Mouse (Mus musculus) adrenal gland (tissue): Measurements from ENCODE around the gene Arhgef12.
"Not testable (repeated sequence)": the region's sequence is repeated elsewhere in the genome, so short reads cannot be mapped to it uniquely, and the experiment has no call there.

Experiments used
- intact Hi-C: fragments of 180-260 bp; cut with DNase I; formaldehyde crosslinking; loops from one replicate; pipeline ENCODE4 v1.15.1; 2025
- long read RNA-seq, 2 experiments: library from polyadenylated mRNA; unstranded; transcript quantifications; one replicate each; pipeline ENCODE4 v2.0.0; 2020; ENCODE audit warnings: borderline replicate concordance in 1 of 2; ENCODE audit not compliant: insufficient replicate concordance in 1 of 2

The Arhgef12 gene
- long read RNA-seq, experiment 1, partial matches to known transcripts, result 0 of 12 reads
- long read RNA-seq, experiment 1, other reads (novel, unspliced or antisense), result 11 of 12 reads
- long read RNA-seq, experiment 2, partial matches to known transcripts, result 7 of 25 reads
- long read RNA-seq, experiment 2, other reads (novel, unspliced or antisense), result 18 of 25 reads

- intact Hi-C loops, result loop anchor here (2.0 kb wide), 1 partner anchor 106 kb away; no protein-coding TSS in a partner anchor
Observed at GRCm38 (mm10) chr9:43107187-43107517, at the start of gene Arhgef12. Gene Arhgef12, minus strand, starts transcription at chr9:43107239.

DNA sequence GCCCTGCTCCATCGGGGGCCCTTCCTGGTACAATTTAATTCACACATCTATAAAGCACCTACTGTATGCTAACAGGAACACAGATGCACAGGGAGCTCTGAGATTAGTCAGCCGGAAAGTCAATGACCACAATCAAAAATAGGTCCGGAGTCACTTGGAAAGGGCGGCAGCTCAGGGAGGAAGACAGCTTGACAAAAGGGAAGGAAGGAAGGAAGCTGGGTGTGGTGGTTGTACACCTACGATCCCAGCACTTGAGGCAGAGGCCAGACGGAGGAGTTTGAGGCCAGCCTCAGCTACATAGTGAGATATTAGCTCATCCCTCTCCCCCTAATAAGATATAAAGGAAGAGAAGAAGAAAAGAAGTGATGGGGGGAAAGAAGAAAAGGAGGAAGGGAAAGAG, 48.9 kb upstream of the Arhgef12 start:
- intact Hi-C loops, result no loop called here

DNA sequence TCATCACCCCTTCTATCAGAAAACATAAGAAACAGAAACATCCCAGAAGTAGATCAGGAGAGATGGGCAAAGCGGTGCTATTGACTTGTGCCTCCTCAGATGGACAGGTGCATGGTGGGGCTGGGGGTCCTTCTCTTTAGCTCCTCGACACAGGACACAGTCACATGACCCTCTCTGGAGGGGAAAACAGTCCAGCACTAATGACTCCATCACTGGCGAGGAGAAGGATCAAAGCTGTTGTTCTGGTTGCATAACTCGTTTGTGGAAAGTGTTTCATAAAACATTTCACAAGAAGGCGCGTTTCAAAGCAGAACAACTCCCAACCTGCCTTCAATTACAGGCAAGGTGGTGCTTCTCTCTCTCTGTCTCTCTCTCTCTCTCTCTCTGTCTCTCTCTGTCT, 44.7 kb upstream of the Arhgef12 start:
- intact Hi-C loops, result no loop called here

- intact Hi-C loops, result no loop called here
Observed at GRCm38 (mm10) chr9:43150957-43151356, 43.9 kb upstream of the Arhgef12 start.

GRCm38 (mm10) chr9:43150075-43150474, 43.0 kb upstream of the Arhgef12 start:
- intact Hi-C loops, result no loop called here

GRCm38 (mm10) chr9:43149498-43149897, 42.5 kb upstream of the Arhgef12 start:
- intact Hi-C loops, result no loop called here

- intact Hi-C loops, result no loop called here
Observed at GRCm38 (mm10) chr9:43145196-43145595, 38.2 kb upstream of the Arhgef12 start.

DNA sequence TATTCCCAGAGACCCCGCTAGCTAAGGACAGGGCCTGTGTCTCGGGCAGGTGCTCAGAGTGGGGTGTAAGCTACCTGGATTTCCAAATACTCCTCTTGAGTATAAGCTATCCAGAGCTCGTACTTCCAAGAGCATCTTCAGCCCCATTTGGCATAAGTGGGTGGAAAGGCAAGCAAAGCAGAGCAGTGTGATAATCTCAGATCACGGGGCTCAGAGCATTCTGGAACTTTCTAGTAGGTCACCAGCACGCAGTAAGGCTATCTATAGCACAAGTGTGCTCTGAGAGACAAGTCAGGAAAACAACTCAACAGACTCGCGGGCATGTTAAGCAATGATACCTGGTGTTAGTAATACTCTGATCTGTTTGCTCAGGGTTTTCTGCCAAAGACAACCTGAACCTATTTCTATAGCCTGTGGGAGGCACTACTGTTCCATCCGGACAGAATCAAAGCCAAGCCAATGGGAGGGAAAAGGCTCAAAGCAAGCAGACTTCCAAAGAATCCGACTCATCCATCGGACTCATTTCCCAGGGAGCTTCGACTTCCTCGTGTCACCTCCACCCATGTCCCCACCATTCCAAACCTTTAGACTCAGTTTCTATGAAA, 37.3 kb upstream of the Arhgef12 start:
- intact Hi-C loops, result no loop called here

DNA sequence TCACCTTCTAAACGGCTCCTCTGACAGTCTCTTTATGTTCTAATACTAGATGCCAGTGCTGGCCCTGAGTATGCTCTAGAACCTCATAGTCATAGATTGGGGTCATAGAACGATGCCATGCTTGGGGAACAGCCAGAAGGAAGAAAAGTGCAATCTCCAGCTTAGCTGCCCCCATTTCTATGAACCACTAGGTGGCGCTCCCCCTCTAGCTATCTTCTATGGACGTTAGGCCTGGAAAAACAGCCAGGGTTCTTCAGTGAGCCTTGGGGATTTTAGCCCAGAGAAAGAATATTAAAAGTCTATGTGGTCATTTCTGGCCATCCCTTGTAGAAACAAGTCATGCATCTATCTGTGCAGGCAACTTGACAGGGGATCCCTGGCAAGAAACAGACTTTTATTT, 34.8 kb upstream of the Arhgef12 start:
- intact Hi-C loops, result loop anchor here (2.0 kb wide), 2 partner anchors 69 to 143 kb away; partner anchors contain the start of gene Pou2f3

DNA sequence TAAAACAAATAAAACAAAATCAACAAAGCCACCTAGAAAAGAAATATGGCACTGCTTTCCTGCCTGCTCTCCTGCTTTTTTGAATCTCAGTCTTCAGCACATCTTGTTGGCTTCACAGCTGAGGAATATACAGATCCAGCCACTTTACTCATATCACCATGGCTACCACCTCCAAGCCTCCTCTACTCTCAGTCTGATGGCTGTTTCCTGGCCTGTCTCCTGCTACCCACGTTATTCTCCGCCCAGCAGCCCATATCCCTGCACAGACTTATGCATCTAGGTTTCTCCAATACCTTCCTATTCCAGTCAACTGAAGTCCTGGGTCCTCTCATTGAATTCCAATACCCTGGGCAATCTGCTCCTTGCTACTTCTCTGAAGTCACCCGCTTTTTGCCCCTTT, 26.5 kb upstream of the Arhgef12 start:
- intact Hi-C loops, result no loop called here

GRCm38 (mm10) chr9:43132380-43132779, 25.3 kb upstream of the Arhgef12 start:
- intact Hi-C loops, result no loop called here

GRCm38 (mm10) chr9:43131940-43132339, 24.9 kb upstream of the Arhgef12 start:
- intact Hi-C loops, result no loop called here

- intact Hi-C loops, result no loop called here
Observed at GRCm38 (mm10) chr9:43130684-43131083, 23.6 kb upstream of the Arhgef12 start.

- intact Hi-C loops, result no loop called here
Observed at GRCm38 (mm10) chr9:43127101-43127787, 20.2 kb upstream of the Arhgef12 start.

- intact Hi-C loops, result no loop called here
Observed at GRCm38 (mm10) chr9:43122379-43122778, 15.3 kb upstream of the Arhgef12 start.

DNA sequence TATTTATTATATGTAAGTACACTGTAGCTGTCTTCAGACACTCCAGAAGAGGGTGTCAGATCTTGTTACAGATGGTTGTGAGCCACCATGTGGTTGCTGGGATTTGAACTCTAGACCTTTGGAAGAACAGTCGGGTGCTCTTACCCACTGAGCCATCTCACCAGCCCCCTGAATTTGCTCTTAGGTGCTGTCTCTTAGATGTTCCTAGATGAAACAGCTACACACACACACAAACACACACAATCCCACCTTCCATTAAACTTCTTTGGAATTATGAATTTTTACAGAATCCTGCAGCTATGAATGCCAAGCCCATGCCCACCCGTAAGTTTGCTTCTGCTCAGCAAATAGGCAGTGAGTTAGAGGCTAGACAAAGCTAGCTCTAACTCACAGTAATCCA, 14.9 kb upstream of the Arhgef12 start:
- intact Hi-C loops, result not testable (repeated sequence)

GRCm38 (mm10) chr9:43116997-43117336, 9.9 kb upstream of the Arhgef12 start:
- intact Hi-C loops, result no loop called here

DNA sequence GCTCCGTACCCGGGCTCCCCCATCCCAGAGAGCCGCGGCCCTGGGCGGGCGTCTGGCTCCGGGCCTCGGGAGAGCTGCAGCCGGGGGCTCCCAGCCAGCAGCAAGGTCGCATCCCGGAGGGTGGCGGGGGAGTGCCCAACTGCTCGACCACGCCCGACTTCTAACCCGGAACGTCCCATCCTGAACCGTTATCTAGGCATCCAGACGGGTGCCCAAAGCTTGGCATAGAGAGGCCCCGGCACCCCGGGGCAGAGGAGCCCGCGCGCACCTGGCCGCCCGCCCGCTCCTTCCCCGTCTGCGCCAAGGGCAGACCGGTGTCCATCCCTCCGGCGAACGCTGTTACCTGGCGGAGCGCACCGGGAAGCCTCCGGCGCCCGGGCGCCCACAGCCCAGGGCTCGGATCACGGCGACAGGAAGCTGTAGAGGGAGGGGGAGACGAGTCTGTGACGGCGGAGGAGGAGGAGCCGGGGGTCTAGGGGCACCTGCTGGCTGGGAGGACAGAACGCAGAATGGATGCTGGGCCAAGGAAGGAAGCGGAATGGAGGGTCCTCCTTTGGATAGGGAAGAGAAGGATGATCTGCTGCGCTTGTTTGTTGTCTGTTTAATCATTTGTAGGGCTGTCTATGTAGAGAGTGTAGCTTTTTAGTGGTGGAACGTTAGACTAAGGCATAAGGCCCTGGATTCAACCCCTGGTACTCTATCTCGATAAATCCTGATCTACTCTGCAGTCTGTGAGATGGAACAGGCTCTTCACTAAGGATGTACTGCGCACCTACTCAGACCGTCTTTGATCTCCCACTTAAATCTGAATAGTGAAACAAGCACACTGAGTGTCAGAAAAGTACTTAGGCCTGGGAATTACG, 9.3 kb upstream of the Arhgef12 start, which contains the start of gene Tmem136:
Gene Tmem136 (minus strand): TSS at position 437 of the 863 bp plus-strand sequence.
- intact Hi-C loops, result no loop called here

DNA sequence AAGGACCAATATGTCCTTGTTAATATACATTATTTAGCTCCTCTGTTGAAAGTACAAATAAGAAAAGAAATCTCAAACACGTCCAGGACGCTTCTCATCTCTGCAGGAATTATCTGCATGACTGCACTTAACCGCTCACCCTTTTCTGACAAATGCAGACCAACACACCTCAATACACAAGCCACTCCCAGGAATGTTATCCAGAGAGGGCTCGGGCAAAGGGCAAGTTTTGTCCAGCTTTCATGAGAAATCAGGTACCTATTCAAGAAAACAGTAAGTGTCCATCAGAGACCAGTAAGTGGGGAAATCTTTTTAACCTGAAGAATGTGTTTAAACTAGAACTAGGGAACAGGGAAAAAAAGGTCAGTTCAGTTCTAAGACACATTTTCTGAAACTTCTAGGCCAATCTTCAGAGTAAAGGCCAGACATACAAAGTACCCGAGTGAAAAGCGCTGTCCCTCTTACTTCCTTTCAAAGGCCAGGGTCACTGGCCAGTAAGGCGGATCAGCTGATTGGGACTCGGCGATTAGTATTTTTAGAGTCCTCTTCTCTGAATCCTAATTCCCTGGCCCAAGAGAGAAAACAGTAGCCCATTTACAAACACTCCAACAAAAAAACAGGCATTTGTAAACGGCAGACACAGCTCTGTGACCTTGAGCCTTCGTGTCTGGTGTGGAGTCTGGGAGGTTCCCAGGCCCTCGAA, 8.5 kb upstream of the Arhgef12 start:
- intact Hi-C loops, result no loop called here

DNA sequence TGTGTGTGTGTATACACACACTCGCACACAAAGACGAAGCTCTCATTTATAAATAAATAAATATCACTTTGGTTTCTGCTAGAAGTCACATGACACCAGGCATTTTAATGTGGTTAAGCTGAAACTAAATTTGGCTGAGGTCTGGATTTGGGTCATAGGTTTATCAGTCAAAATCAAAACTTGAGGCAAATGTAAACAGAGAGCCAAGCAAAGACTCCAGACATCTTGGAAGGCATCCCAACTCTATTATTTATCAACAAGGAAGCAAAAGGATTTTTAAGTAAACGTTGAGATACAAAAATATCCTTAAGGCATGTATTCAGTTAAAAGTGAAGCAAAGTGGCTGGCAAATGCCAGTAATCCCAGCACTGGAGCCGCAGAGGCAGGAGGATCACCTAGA, 7.8 kb upstream of the Arhgef12 start:
- intact Hi-C loops, result no loop called here

DNA sequence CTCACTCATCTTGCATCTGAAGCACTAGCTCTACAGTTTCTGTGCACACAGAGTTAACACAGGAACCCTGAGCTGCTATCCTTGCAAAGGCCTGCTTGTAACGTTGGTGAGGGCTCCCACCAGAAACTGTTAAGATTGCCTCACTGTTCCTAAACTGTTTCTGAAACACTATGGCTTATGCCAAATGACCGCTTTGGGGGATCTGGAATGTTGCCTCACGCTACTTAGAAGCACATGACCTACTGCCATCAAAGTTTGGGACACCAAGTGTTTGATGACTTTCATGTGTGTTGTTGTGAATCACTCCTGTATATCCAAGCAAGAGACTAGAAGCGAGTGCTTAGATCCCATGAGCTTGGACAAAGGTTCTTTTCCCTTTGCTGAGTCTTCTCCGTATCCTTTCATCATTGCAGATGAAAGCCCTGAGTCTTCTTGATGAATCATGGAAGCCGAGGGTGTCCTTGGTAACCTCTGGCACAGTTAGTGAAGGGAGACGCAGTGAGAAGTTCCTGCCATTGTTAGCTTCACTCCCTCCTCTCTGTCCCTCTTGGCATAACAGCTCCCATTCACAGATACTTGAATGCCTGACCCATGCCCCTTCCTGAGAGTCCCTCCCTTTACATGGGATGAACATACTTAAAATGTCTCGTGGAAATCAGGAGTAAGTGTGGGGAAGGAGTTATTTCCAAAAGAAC, 3.4 kb upstream of the Arhgef12 start:
- intact Hi-C loops, result no loop called here
